Mouse (Mus musculus): ENCODE data around the gene Cdca3.

Cdca3 gene

DNA sequence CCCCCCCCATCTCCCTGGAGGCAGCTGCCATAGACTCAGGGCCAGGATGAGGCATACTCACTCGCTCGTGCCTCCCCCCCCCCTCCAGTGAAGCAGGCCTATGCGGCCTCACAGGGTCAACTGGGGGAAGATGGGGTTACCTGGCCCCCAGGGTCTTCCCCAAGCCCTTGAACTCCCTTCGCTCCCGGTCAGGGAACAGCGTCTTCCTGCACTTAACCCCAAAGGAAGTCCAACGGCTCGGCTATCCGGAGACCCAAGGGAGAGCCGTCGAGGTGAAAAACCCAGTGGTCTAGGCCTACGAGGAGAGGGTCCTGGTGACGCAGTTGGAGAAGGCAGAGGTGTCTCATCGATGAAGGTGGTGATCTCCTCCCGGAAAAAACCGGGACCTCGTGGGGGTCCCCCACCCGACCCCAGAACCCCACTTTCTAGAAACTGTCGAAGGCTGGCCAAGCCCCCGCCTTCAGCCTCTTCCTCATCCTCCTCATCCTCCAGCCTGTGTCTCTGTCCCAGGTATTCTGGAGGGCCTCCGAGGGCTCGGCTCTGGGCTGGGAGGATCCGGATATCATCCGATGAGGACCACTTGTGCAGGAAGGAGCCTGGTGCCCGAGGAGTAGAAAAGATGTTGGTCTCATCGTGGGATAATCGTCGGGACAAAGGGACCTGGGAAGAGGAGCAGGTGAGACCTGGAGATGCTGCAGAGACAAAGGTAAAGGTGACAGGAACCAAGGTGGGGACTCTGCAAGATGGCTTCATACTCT lies 29.4 kb downstream of the Cdca3 start:
- in situ Hi-C loops (cut with MboI; ENCODE audit: low pct_unique_long_range_greater_than_20kb in 1 of 2, low sequenced_read_pairs in 2 of 2, unreplicated experiment in 1 of 2), result loop anchor here in 1 of 2 experiments (5.0 kb wide), 1 partner anchor 74 kb away; the partner anchor contains the start of gene Mlf2

GRCm38 (mm10) chr6:124859725-124860124 lies 30.4 kb downstream of the Cdca3 start:
- in situ Hi-C loops (cut with MboI; ENCODE audit: low pct_unique_long_range_greater_than_20kb in 1 of 2, low sequenced_read_pairs in 2 of 2, unreplicated experiment in 1 of 2), result loop anchor here in 1 of 2 experiments (5.0 kb wide), 1 partner anchor 73 kb away; the partner anchor contains the start of gene Mlf2

GRCm38 (mm10) chr6:124860511-124860910 lies 31.2 kb downstream of the Cdca3 start:
- in situ Hi-C loops (cut with MboI; ENCODE audit: low pct_unique_long_range_greater_than_20kb in 1 of 2, low sequenced_read_pairs in 2 of 2, unreplicated experiment in 1 of 2), result no loop called here

DNA sequence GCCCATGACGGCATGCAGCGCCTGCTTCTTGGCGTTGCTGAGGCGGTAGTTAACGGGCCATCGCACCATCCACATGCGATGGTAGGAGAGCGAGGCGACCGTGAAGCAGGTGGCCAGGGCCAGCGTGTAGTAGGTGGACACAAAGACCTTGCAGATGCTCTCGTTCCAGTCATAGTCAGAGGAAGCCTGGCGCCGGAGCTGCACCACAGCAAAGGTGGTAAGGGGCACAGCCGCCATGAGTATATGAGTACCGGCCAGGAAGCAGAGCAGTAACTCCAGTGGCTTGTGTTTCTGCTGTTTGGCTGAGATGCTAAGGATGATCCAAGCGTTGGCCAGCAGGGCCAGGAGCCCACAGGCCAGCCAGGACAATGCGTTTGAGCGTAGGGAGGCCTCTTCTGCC lies 31.9 kb downstream of the Cdca3 start:
- in situ Hi-C loops (cut with MboI; ENCODE audit: low pct_unique_long_range_greater_than_20kb in 1 of 2, low sequenced_read_pairs in 2 of 2, unreplicated experiment in 1 of 2), result no loop called here

DNA sequence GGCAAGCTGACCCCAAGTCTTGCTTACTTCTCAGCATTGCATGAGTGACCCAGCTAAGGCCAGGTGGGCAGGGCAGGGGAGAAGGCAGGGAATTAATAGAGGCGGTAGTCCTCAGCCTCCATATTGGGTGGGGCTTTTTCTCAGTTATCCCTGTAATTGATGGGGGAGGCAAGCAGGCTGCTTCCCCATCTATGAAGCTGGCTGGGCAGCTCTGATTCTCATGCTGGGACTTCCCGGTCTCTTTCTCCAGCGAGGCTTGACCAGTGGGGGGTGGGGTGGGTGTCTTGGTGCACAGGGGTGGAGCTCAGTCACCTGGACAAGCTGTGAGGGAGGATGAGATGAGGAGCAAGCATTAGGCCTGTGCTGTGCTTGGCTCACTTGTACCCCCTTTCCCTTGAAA lies 32.5 kb downstream of the Cdca3 start:
- in situ Hi-C loops (cut with MboI; ENCODE audit: low pct_unique_long_range_greater_than_20kb in 1 of 2, low sequenced_read_pairs in 2 of 2, unreplicated experiment in 1 of 2), result no loop called here

- in situ Hi-C loops (cut with MboI; ENCODE audit: low pct_unique_long_range_greater_than_20kb in 1 of 2, low sequenced_read_pairs in 2 of 2, unreplicated experiment in 1 of 2), result no loop called here
These were observed 33.2 kb downstream of the Cdca3 start for GRCm38 (mm10) chr6:124862406-124863124.

DNA sequence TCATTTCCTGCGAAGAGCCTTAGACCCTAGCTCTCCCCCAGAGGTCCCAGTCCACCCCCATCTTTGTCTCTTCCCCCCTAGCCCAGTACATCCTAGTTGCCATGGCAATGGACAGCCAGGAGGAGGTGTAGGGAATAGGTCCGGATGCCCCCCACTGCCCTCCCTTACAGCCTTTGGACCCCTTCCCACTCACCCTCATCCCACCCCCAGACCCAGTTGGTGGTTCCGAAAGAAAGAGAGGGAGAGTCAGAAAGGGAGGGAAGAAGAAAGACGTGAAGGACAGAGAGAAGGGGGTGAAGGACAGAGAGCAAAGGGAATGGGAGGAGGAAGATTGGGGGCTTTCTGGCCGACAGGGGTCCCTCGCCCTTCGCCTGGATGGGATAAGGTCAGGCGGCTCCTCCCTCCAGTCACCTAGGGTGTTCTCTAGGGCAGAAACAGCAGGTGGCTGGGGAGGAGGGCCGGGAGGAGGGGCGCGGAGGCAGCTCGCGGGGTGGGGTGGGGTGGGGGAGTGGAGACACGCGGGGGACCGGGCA lies 33.8 kb downstream of the Cdca3 start:
- in situ Hi-C loops (cut with MboI; ENCODE audit: low pct_unique_long_range_greater_than_20kb in 1 of 2, low sequenced_read_pairs in 2 of 2, unreplicated experiment in 1 of 2), result no loop called here

GRCm38 (mm10) chr6:124863658-124864298 lies 34.4 kb downstream of the Cdca3 start, which contains the start of gene Gpr162:
Gpr162 (minus strand) TSS chr6:124863983.
- in situ Hi-C loops (cut with MboI; ENCODE audit: low pct_unique_long_range_greater_than_20kb in 1 of 2, low sequenced_read_pairs in 2 of 2, unreplicated experiment in 1 of 2), result no loop called here

DNA sequence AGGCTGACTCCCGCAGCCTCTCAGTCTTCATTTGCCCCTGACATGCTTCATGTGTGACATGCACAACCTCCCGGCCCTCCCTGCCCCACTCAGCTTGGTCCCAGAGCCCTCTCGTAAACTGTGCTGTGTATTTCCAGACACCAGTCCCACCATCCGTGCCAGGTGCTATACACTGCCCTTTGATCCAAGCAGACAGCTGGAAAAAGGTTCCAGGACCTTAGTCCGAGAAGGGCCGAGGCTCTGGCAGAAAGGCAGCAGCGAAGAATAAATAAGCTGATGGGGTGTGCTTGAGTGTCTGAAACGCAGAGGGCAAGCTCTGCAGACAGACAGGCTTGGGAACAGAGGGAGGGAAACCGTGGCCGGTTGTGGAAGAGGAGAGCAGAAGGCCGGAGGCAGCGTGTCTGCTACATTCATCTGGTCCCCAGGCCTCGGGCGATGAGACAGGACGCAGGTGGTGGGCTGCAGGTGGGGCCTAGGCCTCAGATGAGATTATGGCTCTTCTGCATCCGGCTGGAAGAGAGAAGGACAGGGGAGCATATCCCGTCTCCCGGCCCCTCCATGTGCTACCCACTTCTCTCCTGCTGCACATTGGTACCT lies 36.5 kb downstream of the Cdca3 start:
- in situ Hi-C loops (cut with MboI; ENCODE audit: low pct_unique_long_range_greater_than_20kb in 1 of 2, low sequenced_read_pairs in 2 of 2, unreplicated experiment in 1 of 2), result no loop called here

DNA sequence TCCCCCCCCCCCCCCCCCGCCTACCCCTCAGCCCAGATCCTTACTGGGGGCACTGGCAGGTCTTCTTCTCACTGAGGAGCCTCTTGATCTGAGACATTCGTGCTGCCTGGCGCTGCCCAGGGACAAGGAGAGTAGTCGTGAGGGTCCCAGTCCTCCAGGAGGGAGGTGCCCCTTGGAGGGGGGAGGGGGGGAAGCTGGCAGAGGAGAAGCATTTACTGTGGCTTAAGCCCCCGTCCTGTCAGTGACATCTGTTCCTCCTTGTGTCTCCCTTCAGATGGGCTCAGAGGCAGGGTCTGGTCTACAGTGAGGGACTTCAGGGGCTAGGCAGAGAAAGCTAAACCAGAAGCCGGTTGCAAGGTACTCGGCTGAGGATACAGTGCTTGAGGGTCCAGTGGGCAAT lies 37.2 kb downstream of the Cdca3 start:
- in situ Hi-C loops (cut with MboI; ENCODE audit: low pct_unique_long_range_greater_than_20kb in 1 of 2, low sequenced_read_pairs in 2 of 2, unreplicated experiment in 1 of 2), result no loop called here

DNA sequence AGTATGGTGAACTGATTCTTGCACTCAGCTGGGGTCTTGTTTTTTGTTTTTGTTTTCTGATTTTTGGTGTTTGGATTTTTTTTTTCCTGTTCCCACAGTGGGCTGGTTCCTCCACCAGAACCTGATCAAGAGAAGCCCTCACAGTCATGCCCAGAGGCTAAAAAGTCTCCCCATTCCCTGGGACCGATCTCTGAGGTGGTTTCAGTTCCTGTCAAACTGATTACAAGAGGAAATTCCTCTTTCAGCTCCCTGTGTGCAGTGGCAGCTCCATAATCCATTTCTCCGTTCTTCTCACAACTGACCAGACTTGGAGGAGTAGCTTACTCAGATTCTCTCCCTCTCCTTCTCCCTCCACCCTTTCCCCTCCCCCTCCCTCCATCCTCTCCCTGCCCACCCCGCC lies 45.0 kb downstream of the Cdca3 start:
- in situ Hi-C loops (cut with MboI; ENCODE audit: low pct_unique_long_range_greater_than_20kb in 1 of 2, low sequenced_read_pairs in 2 of 2, unreplicated experiment in 1 of 2), result no loop called here

DNA sequence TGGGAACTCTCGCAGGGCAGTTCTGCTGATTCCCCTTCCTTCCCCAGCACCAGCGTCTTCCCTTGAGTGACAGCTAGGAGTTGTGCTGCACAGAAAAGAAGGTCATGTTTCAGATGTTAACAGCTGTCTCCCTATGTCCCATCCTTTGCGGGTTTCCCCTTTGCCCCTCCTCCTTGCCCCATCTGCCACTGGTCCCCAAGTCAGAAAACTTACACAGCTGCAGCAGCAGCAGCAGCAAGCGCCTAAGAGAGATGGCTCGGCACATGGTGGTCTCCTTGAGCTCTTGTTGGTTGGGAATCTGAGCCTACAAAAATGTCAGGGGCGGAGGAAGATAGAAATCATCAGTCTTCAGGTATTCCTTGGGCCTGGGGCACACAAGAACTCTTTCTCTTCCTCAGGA lies 50.0 kb downstream of the Cdca3 start:
- in situ Hi-C loops (cut with MboI; ENCODE audit: low pct_unique_long_range_greater_than_20kb in 1 of 2, low sequenced_read_pairs in 2 of 2, unreplicated experiment in 1 of 2), result no loop called here

- in situ Hi-C loops (cut with MboI; ENCODE audit: low pct_unique_long_range_greater_than_20kb in 1 of 2, low sequenced_read_pairs in 2 of 2, unreplicated experiment in 1 of 2), result no loop called here
These were observed 52.5 kb downstream of the Cdca3 start for GRCm38 (mm10) chr6:124881821-124882220.
